Mouse (Mus musculus): Measurements from ENCODE around the gene Slc25a10. TPM values are rescaled to one million over a fixed set of nuclear protein-coding genes. Genes with fewer than 3 reads are reported as not detected.

Gene Slc25a10
- polyA plus RNA-seq, 1 experiment from 2014 or later = 28.6 TPM

DNA sequence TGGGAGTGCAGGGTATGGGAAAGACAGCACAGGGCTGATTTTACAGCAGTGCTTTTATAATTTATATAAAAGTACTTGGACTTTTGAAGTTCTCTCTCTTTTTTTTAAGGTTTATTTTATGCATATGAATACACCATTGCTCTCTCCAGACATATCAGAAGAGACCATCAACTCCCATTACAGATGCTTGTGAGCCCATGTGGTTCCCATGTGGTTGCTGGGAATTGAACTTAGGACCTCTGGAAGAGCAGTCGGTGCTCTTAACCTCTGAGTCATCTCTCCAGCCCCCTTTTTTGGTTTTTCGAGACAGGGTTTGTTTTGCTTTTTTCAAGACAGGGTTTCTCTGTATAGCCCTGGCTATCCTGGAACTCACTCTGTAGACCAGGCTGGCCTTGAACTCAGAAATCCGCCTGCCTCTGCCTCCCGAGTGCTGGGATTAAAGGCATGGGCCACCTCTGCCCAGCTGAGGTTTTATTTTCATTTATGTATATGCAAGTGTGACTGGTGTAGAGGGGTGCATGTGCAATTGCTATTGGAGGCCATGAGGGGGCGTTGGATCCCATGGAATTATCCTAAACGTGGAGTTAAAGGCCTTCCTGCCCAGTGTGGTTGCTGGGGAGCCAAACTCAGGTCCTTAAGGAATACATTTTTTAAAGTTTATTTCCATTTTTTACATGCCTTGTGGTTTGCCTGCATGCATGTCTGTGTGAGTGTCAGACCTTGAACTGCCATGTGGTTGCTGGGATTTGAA lies 32.6 kb upstream of the Slc25a10 start:
- Histone ChIP-seq H3K36me3 (replicated peaks) (peaks cover 20% of the 10 kb centered on the region; the same call in 1 of the 2 replicates), H3K9me3 (no peaks in the 10 kb centered on the region), H3K4me3 (peak overlapping the region; percentile 59), H3K9ac (peak overlapping the region; percentile 87), H3K4me1 (peaks cover 22% of the 10 kb centered on the region), H3K27me3 (replicated peaks) (no peaks in the 10 kb centered on the region), H3K4me2 (peak overlapping the region; percentile 91), H3K27ac (no peak overlapping the region)
- ATAC-seq (replicated peaks) = no peak
- 69% methylated on average over 6 of the region's 6 CpGs for WGBS

DNA sequence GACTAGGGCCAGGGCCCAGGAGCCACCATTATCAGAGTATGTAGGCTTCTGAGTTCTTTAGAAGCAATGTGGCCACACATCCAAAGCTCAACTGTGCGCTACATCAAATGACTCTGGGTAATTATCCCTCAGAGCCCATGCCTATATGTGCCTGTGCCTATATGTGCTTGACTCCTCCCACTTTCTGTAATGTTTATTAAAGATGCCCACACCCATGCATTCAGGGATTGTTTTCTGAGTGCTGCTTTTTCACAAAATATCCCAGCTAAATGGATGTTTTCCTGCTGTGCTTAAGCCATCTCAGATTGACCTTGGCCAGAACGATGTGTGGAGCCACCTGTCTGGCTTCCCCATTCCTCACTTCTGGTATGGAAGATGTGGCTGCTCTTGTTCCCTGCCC lies 28.1 kb upstream of the Slc25a10 start:
- no peaks in the 10 kb centered on the region for H3K9me3 ChIP-seq
- no peak overlapping the region for H3K9ac ChIP-seq
- no peak for ATAC-seq (replicated peaks)
- H3K27me3 ChIP-seq (replicated peaks) = no peaks in the 10 kb centered on the region
- no peak overlapping the region for H3K27ac ChIP-seq
- H3K4me1 ChIP-seq = peaks cover 34% of the 10 kb centered on the region
- 89% methylated on average over 2 of the region's 2 CpGs for WGBS
- peaks cover 20% of the 10 kb centered on the region; the same call in 1 of the 2 replicates for H3K36me3 ChIP-seq (replicated peaks)
- H3K4me3 ChIP-seq = no peak overlapping the region
- no peak overlapping the region for H3K4me2 ChIP-seq

DNA sequence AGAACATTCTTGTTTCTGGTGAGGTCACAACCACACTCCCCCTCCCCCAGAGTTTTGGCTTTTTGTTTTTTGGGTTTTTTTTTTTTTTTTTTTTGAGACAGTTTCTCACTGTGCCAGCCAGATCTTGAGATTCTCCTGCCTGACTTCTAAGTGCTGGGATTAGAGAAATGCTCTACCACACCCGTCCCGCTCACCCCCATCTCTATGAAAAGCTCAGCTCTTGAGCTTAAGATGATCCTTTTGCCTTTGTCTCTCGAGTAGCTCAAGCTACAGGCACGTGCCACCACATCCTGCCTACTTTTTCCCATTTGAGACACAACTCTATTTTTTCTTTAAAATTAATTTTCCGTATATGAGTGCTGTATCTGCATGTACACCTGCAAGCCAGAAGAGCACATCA lies 27.3 kb upstream of the Slc25a10 start:
- no peak overlapping the region for H3K4me2 ChIP-seq
- H3K36me3 ChIP-seq (replicated peaks) = peaks cover 20% of the 10 kb centered on the region; the same call in 1 of the 2 replicates
- no peak overlapping the region for H3K27ac ChIP-seq
- 81% methylated on average over 5 of the region's 5 CpGs for WGBS
- ATAC-seq (replicated peaks) = no peak
- no peak overlapping the region for H3K4me3 ChIP-seq
- H3K9ac ChIP-seq = no peak overlapping the region
- H3K9me3 ChIP-seq = no peaks in the 10 kb centered on the region
- H3K4me1 ChIP-seq = peaks cover 34% of the 10 kb centered on the region
- H3K27me3 ChIP-seq (replicated peaks) = no peaks in the 10 kb centered on the region

DNA sequence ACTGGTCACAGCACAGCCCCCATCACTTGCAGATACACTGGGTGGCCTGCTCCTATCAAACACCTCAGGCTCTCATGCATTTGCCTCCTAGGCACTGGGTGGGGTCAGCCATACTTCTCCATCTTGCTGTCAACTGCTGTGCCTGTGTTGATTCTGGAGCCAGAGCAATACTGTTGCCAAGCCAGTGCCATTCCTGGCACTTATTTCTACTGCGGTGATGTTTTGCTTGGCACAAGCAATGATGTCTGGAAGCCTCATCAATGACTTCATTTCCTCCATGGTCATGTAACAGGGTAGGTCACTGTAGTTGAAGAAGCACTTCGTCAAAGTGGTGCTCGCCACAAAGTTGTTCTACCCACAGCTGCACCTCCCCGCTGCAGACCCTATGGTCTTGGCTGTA lies 26.1 kb upstream of the Slc25a10 start:
- H3K9me3 ChIP-seq = no peaks in the 10 kb centered on the region
- H3K4me2 ChIP-seq = no peak overlapping the region
- H3K36me3 ChIP-seq (replicated peaks) = peaks cover 31% of the 10 kb centered on the region
- H3K27ac ChIP-seq = no peak overlapping the region
- no peak for ATAC-seq (replicated peaks)
- WGBS = 95% methylated on average over 4 of the region's 4 CpGs
- no peak overlapping the region for H3K9ac ChIP-seq
- no peak overlapping the region for H3K4me3 ChIP-seq
- peaks cover 35% of the 10 kb centered on the region for H3K4me1 ChIP-seq
- no peaks in the 10 kb centered on the region for H3K27me3 ChIP-seq (replicated peaks)

DNA sequence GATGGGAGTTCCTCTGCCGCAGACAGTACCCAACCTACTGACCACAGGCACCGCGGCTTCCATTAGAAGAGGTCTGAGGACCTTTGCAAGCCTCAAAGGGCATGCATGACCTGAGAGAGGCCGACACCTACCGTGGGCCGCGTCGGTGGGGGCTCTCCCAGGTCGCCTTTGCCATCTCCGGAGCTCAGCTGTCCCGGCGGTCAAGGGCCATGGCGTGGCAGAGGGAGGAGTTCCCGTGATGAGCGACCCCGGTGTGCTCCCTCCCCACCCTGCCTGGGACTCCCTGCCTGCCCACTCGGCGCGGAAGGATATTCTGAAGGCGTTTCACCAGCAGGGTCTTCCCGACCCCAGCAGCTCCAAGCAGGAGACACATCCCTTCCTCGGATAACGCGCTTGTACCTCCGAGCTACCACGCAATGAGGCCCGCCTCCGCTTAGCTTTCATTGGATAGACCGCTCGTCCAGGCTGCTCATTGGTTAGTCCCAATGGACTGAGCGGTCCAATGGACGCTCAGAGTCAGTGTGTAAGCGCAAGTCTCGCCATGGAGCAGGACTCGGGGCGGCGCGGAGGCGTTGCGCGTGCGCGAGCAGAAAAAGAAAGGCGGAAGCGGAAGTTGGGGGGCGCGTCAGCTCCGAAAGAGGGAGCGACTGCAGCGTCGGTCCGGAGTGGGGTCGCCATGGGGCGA lies 24.4 kb upstream of the Slc25a10 start, which contains the start of gene Arl16:
TSS of gene Arl16 (minus strand) at position 557 of the 685 bp plus-strand sequence.
- H3K4me2 ChIP-seq = peak within 1 kb of the TSS; percentile 85
- H3K4me1 ChIP-seq = peaks cover 35% of the 10 kb centered on the region
- peak within 1 kb of the TSS; percentile 78 for H3K4me3 ChIP-seq
- no peaks in the 10 kb centered on the region for H3K27me3 ChIP-seq (replicated peaks)
- H3K27ac ChIP-seq = peak within 1 kb of the TSS; percentile 88
- no peaks in the 10 kb centered on the region for H3K9me3 ChIP-seq
- H3K9ac ChIP-seq = peak within 1 kb of the TSS; percentile 92
- H3K36me3 ChIP-seq (replicated peaks) = peaks cover 32% of the 10 kb centered on the region
- peak; percentile 100 for ATAC-seq (replicated peaks)
- WGBS = under 1% methylated on average over 54 of the region's 54 CpGs

DNA sequence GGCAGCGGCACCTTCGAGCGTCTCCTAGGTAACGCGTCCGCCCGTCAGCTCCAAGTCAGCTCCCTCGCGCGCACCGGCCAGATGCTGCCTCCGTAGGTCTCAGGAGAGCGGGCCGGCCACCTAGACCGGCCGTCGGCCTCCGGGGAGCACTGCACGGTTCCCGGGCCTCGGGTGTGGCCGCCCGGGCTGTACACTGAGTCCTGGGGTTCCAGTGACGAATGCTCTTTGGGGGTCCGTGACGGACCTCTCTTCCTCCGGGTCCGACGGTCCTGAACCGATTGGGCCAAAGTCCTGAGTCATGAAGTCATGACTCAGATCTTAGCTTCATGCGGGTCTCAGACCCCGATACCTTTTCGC lies 23.9 kb upstream of the Slc25a10 start:
- under 1% methylated on average over 33 of the region's 33 CpGs for WGBS
- Histone ChIP-seq H3K27me3 (replicated peaks) (no peaks in the 10 kb centered on the region), H3K4me2 (peak overlapping the region; percentile 85), H3K36me3 (replicated peaks) (peaks cover 33% of the 10 kb centered on the region), H3K9ac (peak overlapping the region; percentile 79), H3K9me3 (no peaks in the 10 kb centered on the region), H3K4me1 (peaks cover 35% of the 10 kb centered on the region), H3K4me3 (peak overlapping the region; percentile 78), H3K27ac (peak overlapping the region; percentile 73)
- no peak for ATAC-seq (replicated peaks)

DNA sequence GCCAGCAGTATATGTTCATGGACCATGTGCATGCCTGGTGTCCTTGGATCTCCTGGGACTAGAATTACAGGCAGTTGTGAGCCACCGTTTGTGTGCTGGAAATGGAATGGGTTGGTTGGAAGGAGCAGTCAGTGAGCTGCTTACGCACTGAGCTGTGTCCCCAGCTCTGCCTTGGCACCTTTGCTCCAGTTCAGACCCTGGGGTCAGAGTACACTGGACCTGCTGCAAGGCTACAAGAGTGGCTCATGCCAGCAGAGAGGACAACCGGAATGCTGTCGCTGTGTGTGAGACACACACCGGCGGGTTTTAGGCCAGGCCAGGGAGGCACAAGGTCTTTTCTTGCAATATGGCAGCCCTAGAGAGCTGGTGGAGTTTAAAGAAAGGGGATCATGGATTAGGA lies 19.6 kb upstream of the Slc25a10 start:
- no peak overlapping the region for H3K9ac ChIP-seq
- no peak overlapping the region for H3K27ac ChIP-seq
- 93% methylated on average over 6 of the region's 6 CpGs for WGBS
- no peak overlapping the region for H3K4me2 ChIP-seq
- H3K4me3 ChIP-seq = no peak overlapping the region
- no peaks in the 10 kb centered on the region for H3K9me3 ChIP-seq
- ATAC-seq (replicated peaks) = no peak
- H3K4me1 ChIP-seq = peaks cover 19% of the 10 kb centered on the region
- H3K27me3 ChIP-seq (replicated peaks) = no peaks in the 10 kb centered on the region
- H3K36me3 ChIP-seq (replicated peaks) = peaks cover 70% of the 10 kb centered on the region

DNA sequence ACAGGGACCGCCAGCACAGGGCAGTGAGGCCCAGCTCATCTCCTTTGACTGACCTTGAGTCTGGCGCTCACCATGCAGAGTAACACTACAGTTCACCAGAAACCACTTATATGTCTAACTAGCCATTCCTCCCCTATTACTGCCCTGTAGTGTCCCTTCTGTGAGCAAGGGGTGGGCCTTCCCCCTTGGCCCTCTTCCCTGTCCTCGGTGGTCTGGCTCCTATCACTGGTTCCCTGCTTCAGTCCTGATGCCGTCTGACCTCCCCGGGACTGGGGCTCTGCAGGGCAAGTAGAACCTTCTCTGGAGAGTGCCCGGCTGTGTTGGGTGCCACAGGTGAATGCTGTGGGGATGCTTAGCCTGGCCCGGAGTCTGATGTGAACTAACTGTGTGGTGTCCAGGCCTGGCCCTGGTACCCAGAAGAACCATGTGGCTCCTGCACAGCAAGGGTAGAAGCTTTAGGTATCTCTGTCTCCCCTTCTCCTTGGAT lies 8.1 kb upstream of the Slc25a10 start:
- Histone ChIP-seq H3K9ac (peak overlapping the region; percentile 75; the same call in 1 of the 2 replicates), H3K4me1 (peaks cover 21% of the 10 kb centered on the region), H3K27ac (peak overlapping the region; percentile 87), H3K4me2 (peak overlapping the region; percentile 90), H3K9me3 (no peaks in the 10 kb centered on the region), H3K36me3 (replicated peaks) (peaks cover 43% of the 10 kb centered on the region), H3K4me3 (peak overlapping the region; percentile 81), H3K27me3 (replicated peaks) (no peaks in the 10 kb centered on the region)
- ATAC-seq (replicated peaks) = 0 out of 2 replicates have a peak, but pooled peaks have one; percentile 13
- 92% methylated on average over 7 of the region's 7 CpGs for WGBS

DNA sequence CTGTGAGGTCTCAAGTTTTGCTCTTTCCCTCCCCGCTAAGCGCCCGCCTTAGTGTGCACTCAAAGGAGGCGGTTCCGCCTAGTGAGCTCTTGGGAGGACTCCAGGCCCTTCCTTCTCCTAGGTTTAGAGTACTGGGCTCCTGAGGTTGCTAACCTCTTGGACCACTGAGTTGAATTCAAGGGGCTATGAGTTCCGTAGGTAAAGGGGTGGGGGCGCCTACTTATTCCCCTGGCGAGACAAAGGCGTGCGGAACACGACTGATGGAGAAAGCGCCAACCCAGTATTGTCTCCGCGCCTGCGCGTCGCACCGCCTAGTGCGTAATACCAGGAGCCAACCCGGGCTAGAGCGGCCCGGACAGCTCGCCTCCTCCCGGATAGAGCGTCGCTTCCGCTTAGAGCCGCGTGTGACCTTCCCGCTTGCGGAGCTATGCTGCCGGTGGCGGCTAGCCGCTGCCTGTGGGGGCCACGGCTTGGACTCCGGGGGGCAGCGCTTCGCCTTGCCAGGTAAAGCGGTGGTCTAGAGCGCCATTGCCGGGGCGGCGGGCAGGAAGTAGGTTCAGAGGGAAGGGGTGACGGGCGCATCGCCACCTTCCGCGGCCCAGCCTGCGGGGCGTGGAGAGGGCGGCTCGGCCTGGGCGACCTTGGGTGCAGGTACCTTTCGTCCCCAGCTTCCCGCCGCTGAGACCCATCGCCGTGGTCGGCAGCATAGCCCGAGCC lies 7.2 kb upstream of the Slc25a10 start, which contains the start of gene Mrpl12:
TSS of gene Mrpl12 (plus strand) at position 349 of the 717 bp plus-strand sequence.
- Histone ChIP-seq H3K27me3 (replicated peaks) (no peaks in the 10 kb centered on the region), H3K9ac (peak within 1 kb of the TSS; percentile 93), H3K27ac (peak within 1 kb of the TSS; percentile 87), H3K4me2 (peak within 1 kb of the TSS; percentile 90), H3K9me3 (no peaks in the 10 kb centered on the region), H3K4me1 (peaks cover 22% of the 10 kb centered on the region), H3K4me3 (peak within 1 kb of the TSS; percentile 81), H3K36me3 (replicated peaks) (peaks cover 36% of the 10 kb centered on the region)
- ATAC-seq (replicated peaks) = peak; percentile 95
- WGBS = under 1% methylated on average over 60 of the region's 60 CpGs

DNA sequence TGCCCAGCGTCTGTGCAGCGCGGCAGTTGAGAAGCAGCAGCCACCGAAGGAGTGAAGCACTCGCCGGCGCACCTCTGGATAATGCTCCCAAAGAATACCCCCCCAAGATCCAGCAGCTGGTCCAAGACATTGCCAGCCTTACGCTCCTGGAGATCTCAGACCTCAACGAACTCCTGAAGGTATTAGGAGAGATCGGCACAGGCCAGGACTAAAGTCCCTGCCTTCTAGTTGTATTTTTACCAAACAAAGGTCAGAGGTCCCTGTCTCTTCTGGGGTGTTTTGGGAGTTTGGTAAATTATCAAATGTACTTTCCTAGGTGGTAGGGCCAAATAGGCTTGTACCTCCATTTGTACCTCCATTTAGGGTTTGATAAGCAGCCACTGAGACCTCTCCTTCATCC lies 6.4 kb upstream of the Slc25a10 start:
- Histone ChIP-seq H3K4me2 (peak overlapping the region; percentile 90), H3K27me3 (replicated peaks) (no peaks in the 10 kb centered on the region), H3K27ac (no peak overlapping the region), H3K4me3 (peak overlapping the region; percentile 81), H3K9me3 (no peaks in the 10 kb centered on the region), H3K9ac (peak overlapping the region; percentile 93), H3K4me1 (peaks cover 24% of the 10 kb centered on the region), H3K36me3 (replicated peaks) (peaks cover 30% of the 10 kb centered on the region)
- no peak for ATAC-seq (replicated peaks)
- WGBS = 10% methylated on average over 10 of the region's 10 CpGs

DNA sequence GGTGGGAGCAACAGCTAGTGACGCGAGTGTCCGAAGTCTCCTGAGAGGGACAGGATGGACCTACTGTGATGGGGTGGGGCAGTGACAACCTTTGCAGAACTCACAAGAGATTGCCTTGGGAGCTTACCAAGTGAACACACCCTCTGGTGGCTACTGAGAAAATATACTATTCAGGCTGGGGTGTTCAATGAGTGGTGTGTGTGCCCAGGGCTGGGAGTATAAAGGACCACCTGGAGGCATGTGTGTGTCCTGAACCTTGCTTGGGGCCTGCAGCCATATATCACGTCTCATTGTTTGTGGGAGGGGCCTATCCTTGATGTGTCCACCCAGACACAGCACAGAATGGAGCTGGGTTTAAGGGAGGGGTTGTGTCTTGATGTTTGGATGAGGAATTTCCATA lies 3.1 kb upstream of the Slc25a10 start:
- no peak for ATAC-seq (replicated peaks)
- 78% methylated on average over 4 of the region's 4 CpGs for WGBS

More for the DNA sequence above, 3.1 kb upstream of the Slc25a10 start:
- no peaks in the 10 kb centered on the region for H3K27me3 ChIP-seq (replicated peaks)
- H3K4me2 ChIP-seq = no peak overlapping the region
- peaks cover 51% of the 10 kb centered on the region for H3K4me1 ChIP-seq
- peaks cover 14% of the 10 kb centered on the region for H3K36me3 ChIP-seq (replicated peaks)
- H3K9me3 ChIP-seq = no peaks in the 10 kb centered on the region
- no peak overlapping the region for H3K4me3 ChIP-seq
- no peak overlapping the region for H3K27ac ChIP-seq
- no peak overlapping the region for H3K9ac ChIP-seq

Measured in midbrain, embryonic 15.5 days (tissue).